Mouse (Mus musculus): Measurements from ENCODE around the gene Olfr898. TPM values are rescaled to one million over a fixed set of nuclear protein-coding genes. Genes with fewer than 3 reads are reported as not detected.

The Olfr898 gene
- not detected in 2 replicates for polyA plus RNA-seq (2016; fragmentation: Nextera tagmentation; extraction: Ambion mirVana)

GRCm38 (mm10) chr9:38348111-38348510, at the start of gene Olfr898:
Olfr898 (plus strand) TSS chr9:38348411.
- Histone ChIP-seq H3K4me1 (no peaks in the 10 kb centered on the region), H3K9me3 (replicated peaks) (no peaks in the 10 kb centered on the region), H3K27me3 (ENCODE audit: low read depth, poor library complexity, severe bottlenecking) (no peaks in the 10 kb centered on the region), H3K27ac (no peak within 1 kb of the TSS), H3K4me3 (no peak within 1 kb of the TSS), H3K36me3 (no peaks in the 10 kb centered on the region)
- DNase-seq (ENCODE audit: low spot score): no peak
- WGBS: 96% methylated on average over 4 of the region's 4 CpGs

DNA sequence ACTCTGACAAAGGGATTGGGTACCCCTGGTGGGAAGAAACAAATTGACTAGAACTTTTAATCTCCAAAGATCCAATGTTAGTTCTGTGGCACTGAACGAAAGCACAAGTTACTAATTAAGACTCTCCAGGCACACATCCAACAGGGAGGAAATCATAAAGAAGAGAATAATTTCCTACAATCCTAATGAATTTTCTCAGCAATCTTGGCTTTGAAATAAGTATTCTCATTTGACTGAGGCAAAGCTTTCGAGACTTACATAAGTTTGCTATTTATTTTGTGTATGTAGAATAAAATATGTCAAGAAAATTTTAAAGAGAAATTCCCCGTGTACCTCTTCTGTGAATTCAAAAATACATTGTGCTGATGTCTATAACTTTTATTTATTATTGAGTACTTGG, 19.5 kb upstream of the Olfr898 start, which contains the start of gene Olfr25:
Gene Olfr25 (plus strand): TSS at position 301 of the 400 bp plus-strand sequence.
- Histone ChIP-seq H3K9me3 (replicated peaks) (no peaks in the 10 kb centered on the region), H3K36me3 (no peaks in the 10 kb centered on the region), H3K4me3 (no peak within 1 kb of the TSS), H3K4me1 (no peaks in the 10 kb centered on the region), H3K27me3 (ENCODE audit: low read depth, poor library complexity, severe bottlenecking) (no peaks in the 10 kb centered on the region), H3K27ac (no peak within 1 kb of the TSS)
- no peak for DNase-seq (ENCODE audit: low spot score)
- 89% methylated on average over 3 of the region's 3 CpGs for WGBS

GRCm38 (mm10) chr9:38366596-38366995, 18.4 kb downstream of the Olfr898 start, which contains the start of gene Olfr250:
Olfr250 (plus strand) TSS chr9:38366896.
- Histone ChIP-seq H3K4me1 (no peaks in the 10 kb centered on the region), H3K36me3 (no peaks in the 10 kb centered on the region), H3K9me3 (replicated peaks) (no peaks in the 10 kb centered on the region), H3K4me3 (no peak within 1 kb of the TSS), H3K27ac (no peak within 1 kb of the TSS), H3K27me3 (ENCODE audit: low read depth, poor library complexity, severe bottlenecking) (no peaks in the 10 kb centered on the region)
- DNase-seq (ENCODE audit: low spot score): no peak
- WGBS: 96% methylated on average over 2 of the region's 2 CpGs

DNA sequence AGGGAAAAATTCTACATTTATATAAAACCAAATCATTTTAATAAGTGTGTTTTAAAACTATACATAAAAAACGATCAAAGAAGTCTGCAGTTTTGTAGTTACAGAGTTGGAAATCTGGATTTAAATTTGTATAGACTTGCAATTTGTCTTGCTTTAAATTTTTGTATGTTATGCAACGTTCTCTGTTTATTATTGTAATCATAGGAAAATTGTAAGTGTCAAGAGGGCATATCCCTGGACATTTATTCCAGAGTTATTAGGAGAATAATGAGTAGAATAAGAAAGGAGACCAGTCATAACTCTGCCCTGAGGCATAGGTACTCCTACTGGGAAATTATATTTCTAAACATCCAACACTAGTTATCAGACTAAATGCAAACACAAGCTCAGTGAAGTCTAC, 28.6 kb downstream of the Olfr898 start, which contains the start of gene Olfr251:
Gene Olfr251 (plus strand): TSS at position 301 of the 400 bp plus-strand sequence.
- 83% methylated on average over 2 of the region's 2 CpGs for WGBS
- H3K4me1 ChIP-seq: no peaks in the 10 kb centered on the region
- no peak within 1 kb of the TSS for H3K27ac ChIP-seq
- no peak for DNase-seq (ENCODE audit: low spot score)
- H3K9me3 ChIP-seq (replicated peaks): no peaks in the 10 kb centered on the region
- no peaks in the 10 kb centered on the region for H3K36me3 ChIP-seq
- H3K27me3 ChIP-seq (ENCODE audit: low read depth, poor library complexity, severe bottlenecking): no peaks in the 10 kb centered on the region
- H3K4me3 ChIP-seq: no peak within 1 kb of the TSS

DNA sequence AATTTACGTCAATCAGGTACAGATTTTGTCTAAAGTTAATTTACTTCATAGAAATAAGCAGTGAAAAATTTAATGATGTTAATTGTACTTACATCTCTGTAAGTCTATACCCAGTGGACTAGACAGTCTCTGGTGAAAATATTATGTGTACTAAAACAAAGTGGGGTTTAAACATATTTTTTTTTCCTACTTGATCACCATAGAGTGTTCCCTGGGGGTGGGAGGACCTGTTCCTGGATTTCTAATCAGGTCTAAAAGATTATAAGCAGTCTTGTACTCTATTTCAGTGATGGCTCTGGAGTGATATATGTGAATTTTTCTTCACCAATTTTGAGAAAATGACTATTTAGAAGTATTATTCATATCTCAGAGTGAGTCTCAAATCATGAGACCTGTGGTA, 53.2 kb downstream of the Olfr898 start, which contains the start of gene Olfr147:
Gene Olfr147 (plus strand): TSS at position 301 of the 400 bp plus-strand sequence.
- H3K4me1 ChIP-seq: no peaks in the 10 kb centered on the region
- no peak within 1 kb of the TSS for H3K27ac ChIP-seq
- WGBS: 88% methylated on average over 1 of the region's 1 CpGs
- no peaks in the 10 kb centered on the region for H3K27me3 ChIP-seq (ENCODE audit: low read depth, poor library complexity, severe bottlenecking)
- no peaks in the 10 kb centered on the region for H3K9me3 ChIP-seq (replicated peaks)
- no peaks in the 10 kb centered on the region for H3K36me3 ChIP-seq
- no peak within 1 kb of the TSS for H3K4me3 ChIP-seq
- DNase-seq (ENCODE audit: low spot score): no peak

Other genes with a start within 250 kb of the Olfr898 start
- gene Olfr888, start 240.3 kb upstream of the Olfr898 start, polyA plus RNA-seq (2016; fragmentation: Nextera tagmentation; extraction: Ambion mirVana): not detected in 2 replicates
- 0.05 and 0.16 TPM in 2 replicates for gene Olfr889, start 233.2 kb upstream of the Olfr898 start, polyA plus RNA-seq (2016; fragmentation: Nextera tagmentation; extraction: Ambion mirVana)
- not detected in 2 replicates for gene Olfr890, start 205.9 kb upstream of the Olfr898 start, polyA plus RNA-seq (2016; fragmentation: Nextera tagmentation; extraction: Ambion mirVana)
- gene Olfr891, start 167.6 kb upstream of the Olfr898 start, polyA plus RNA-seq (2016; fragmentation: Nextera tagmentation; extraction: Ambion mirVana): not detected in 2 replicates
- not detected in 2 replicates for gene Olfr893, start 140.0 kb upstream of the Olfr898 start, polyA plus RNA-seq (2016; fragmentation: Nextera tagmentation; extraction: Ambion mirVana)
- not detected in 2 replicates for gene Olfr894, start 130.4 kb upstream of the Olfr898 start, polyA plus RNA-seq (2016; fragmentation: Nextera tagmentation; extraction: Ambion mirVana)
- not detected in 2 replicates for gene Olfr143, start 95.6 kb upstream of the Olfr898 start, polyA plus RNA-seq (2016; fragmentation: Nextera tagmentation; extraction: Ambion mirVana)
- gene Olfr895, start 80.6 kb upstream of the Olfr898 start, polyA plus RNA-seq (2016; fragmentation: Nextera tagmentation; extraction: Ambion mirVana): not detected in 2 replicates
- not detected in 2 replicates for gene Olfr896-ps1, start 57.3 kb upstream of the Olfr898 start, polyA plus RNA-seq (2016; fragmentation: Nextera tagmentation; extraction: Ambion mirVana)
- not detected in 2 replicates for gene Olfr25, start 19.4 kb upstream of the Olfr898 start, polyA plus RNA-seq (2016; fragmentation: Nextera tagmentation; extraction: Ambion mirVana)
- not detected in 2 replicates for gene Olfr250, start 18.5 kb downstream of the Olfr898 start, polyA plus RNA-seq (2016; fragmentation: Nextera tagmentation; extraction: Ambion mirVana)
- gene Olfr251, start 28.7 kb downstream of the Olfr898 start, polyA plus RNA-seq (2016; fragmentation: Nextera tagmentation; extraction: Ambion mirVana): not detected in 2 replicates
- gene Olfr147, start 53.3 kb downstream of the Olfr898 start, polyA plus RNA-seq (2016; fragmentation: Nextera tagmentation; extraction: Ambion mirVana): not detected in 2 replicates
- gene Olfr901, start 81.0 kb downstream of the Olfr898 start, polyA plus RNA-seq (2016; fragmentation: Nextera tagmentation; extraction: Ambion mirVana): not detected in 2 replicates
- gene Olfr902, start 99.2 kb downstream of the Olfr898 start, polyA plus RNA-seq (2016; fragmentation: Nextera tagmentation; extraction: Ambion mirVana): not detected in 2 replicates
- gene Olfr904, start 114.7 kb downstream of the Olfr898 start, polyA plus RNA-seq (2016; fragmentation: Nextera tagmentation; extraction: Ambion mirVana): not detected in 2 replicates
- gene Olfr905, start 122.7 kb downstream of the Olfr898 start, polyA plus RNA-seq (2016; fragmentation: Nextera tagmentation; extraction: Ambion mirVana): not detected in 2 replicates
- gene Olfr906, start 138.7 kb downstream of the Olfr898 start, polyA plus RNA-seq (2016; fragmentation: Nextera tagmentation; extraction: Ambion mirVana): not detected in 2 replicates
- gene Olfr907, start 147.4 kb downstream of the Olfr898 start, polyA plus RNA-seq (2016; fragmentation: Nextera tagmentation; extraction: Ambion mirVana): not detected in 2 replicates
- gene Olfr911-ps1, start 173.2 kb downstream of the Olfr898 start, polyA plus RNA-seq (2016; fragmentation: Nextera tagmentation; extraction: Ambion mirVana): not detected in 2 replicates
- gene Olfr910, start 189.4 kb downstream of the Olfr898 start, polyA plus RNA-seq (2016; fragmentation: Nextera tagmentation; extraction: Ambion mirVana): not detected in 2 replicates
- gene Olfr912, start 231.8 kb downstream of the Olfr898 start, polyA plus RNA-seq (2016; fragmentation: Nextera tagmentation; extraction: Ambion mirVana): not detected in 2 replicates
- gene Olfr913, start 244.3 kb downstream of the Olfr898 start, polyA plus RNA-seq (2016; fragmentation: Nextera tagmentation; extraction: Ambion mirVana): not detected in 2 replicates